Comparison of ENCODE assay signal across 11 mouse cellular contexts in the genomic region with DNA sequence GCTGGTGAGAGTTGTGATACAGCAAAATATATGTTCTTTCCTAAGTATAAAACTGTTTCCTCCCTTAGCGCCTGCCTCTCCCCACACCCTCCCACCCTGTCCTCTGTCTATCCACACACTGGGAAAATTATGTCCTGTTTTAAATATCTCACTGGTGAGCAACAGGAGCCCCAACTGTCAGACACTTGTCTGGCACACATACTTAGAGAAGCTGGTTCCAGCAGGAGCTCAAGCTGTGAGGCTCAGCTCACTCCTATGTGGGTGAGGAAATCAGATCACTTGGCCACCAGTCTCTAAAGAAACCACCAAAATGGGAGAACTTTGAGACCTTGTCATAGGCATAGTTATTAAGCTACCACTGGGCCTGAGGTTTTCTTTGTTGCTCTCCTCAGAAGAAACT. TPM values are rescaled to one million over a fixed set of nuclear protein-coding genes. Genes with fewer than 3 reads are reported as not detected.
DNase-seq lines count a peak whose midpoint lies in the region; ATAC-seq and TF ChIP-seq lines count a peak whose summit lies in the region.
"Had no signal": no experiment of that assay in that cellular context is flagged by ENCODE, and none has a peak within 500 bp of the region (broad histone marks: within the 10 kb centered on the region; RNA-seq: fewer than 3 reads in every experiment).

No protein-coding gene starts in this region.

- no peak overlapping the region for H3K27ac ChIP-seq in left cerebral cortex, adult 2 months
- no peak overlapping the region for H3K27ac ChIP-seq in intestine, postnatal 0 days (ENCODE audit: low read depth, low read length)
- H3K27ac ChIP-seq: hindbrain, embryonic 15.5 days; liver, embryonic 13.5 days; stomach, embryonic 15.5 days had no signal

- 89% methylated on average over 1 of the region's 1 CpGs for WGBS in intestine, postnatal 0 days

- no peak overlapping the region for H3K4me3 ChIP-seq in left cerebral cortex, adult 2 months
- no peak overlapping the region for H3K4me3 ChIP-seq in intestine, postnatal 0 days (ENCODE audit: low read depth, low read length)
- H3K4me3 ChIP-seq: hindbrain, embryonic 15.5 days; liver, embryonic 13.5 days; stomach, embryonic 15.5 days had no signal

- intact Hi-C loops in left cerebral cortex, postnatal 25 days (cut with DNase I), result loop anchor here (10.0 kb wide), 2 partner anchors 89 to 429 kb away; no protein-coding TSS in a partner anchor
- intact Hi-C loops in left cerebral cortex, adult 2 months (cut with DNase I), result loop anchor here (2.0 to 10.0 kb wide), 4 partner anchors 89 to 445 kb away; no protein-coding TSS in a partner anchor

- no peak for ATAC-seq in intestine, postnatal 0 days

- H3K4me1 ChIP-seq in intestine, postnatal 0 days (replicated peaks; ENCODE audit: control insufficient read depth, insufficient read depth, low read length), result no peaks in the 10 kb centered on the region
- H3K4me1 ChIP-seq: liver, embryonic 13.5 days; stomach, embryonic 15.5 days had no signal

- peak; percentile 5 for DNase-seq in gastrocnemius, adult 18-20 months (ENCODE audit: low spot score)
- no peak for DNase-seq in gastrocnemius, postnatal 25 days
- peak; percentile 35 to 77 for DNase-seq in left cerebral cortex, postnatal 25 days (ENCODE audit: low spot score in 2 of 2)
- DNase-seq in left cerebral cortex, adult 2 months (ENCODE audit: extremely low spot score in 1 of 2, low spot score in 2 of 2), result no peak
- peak; percentile 40 for DNase-seq in forelimb bud, embryonic 11.5 days (ENCODE audit: low read depth, low spot score)
- peak; percentile 6 for DNase-seq in lung, postnatal 36 days
- no peak for DNase-seq in retina, embryonic 14.5 days (ENCODE audit: low spot score)
- DNase-seq: liver, embryonic 13.5 days had no signal

- no peaks in the 10 kb centered on the region for H3K9me3 ChIP-seq in intestine, postnatal 0 days (ENCODE audit: control insufficient read depth)
- H3K9me3 ChIP-seq: hindbrain, embryonic 15.5 days; liver, embryonic 13.5 days; stomach, embryonic 15.5 days had no signal

- TF ChIP-seq CTCF in left cerebral cortex, adult 2 months (IDR thresholded peaks at IDR 0.05), result no peak
- TF ChIP-seq CTCF in intestine, postnatal 0 days (IDR thresholded peaks at IDR 0.05; ENCODE audit: low read depth), result no peak

- H3K27me3 ChIP-seq in intestine, postnatal 0 days (replicated peaks; ENCODE audit: control insufficient read depth, insufficient read depth, low read length), result no peaks in the 10 kb centered on the region
- H3K27me3 ChIP-seq: hindbrain, embryonic 15.5 days; liver, embryonic 13.5 days; stomach, embryonic 15.5 days had no signal

- H3K9ac ChIP-seq in intestine, postnatal 0 days (ENCODE audit: low read depth, low read length), result no peak overlapping the region
- H3K9ac ChIP-seq: hindbrain, embryonic 15.5 days; liver, embryonic 13.5 days; stomach, embryonic 15.5 days had no signal

- H3K4me2 ChIP-seq in intestine, postnatal 0 days (replicated peaks; ENCODE audit: low read depth), result no peak overlapping the region
- H3K4me2 ChIP-seq: hindbrain, embryonic 15.5 days; liver, embryonic 13.5 days; stomach, embryonic 15.5 days had no signal

- H3K36me3 ChIP-seq in intestine, postnatal 0 days (ENCODE audit: control insufficient read depth, insufficient read depth), result no peaks in the 10 kb centered on the region
- H3K36me3 ChIP-seq: hindbrain, embryonic 15.5 days; liver, embryonic 13.5 days; stomach, embryonic 15.5 days had no signal

RNA-seq across cellular contexts. Expression of gene Rfx3, which starts 7.5 kb away (rescaled TPM):
- total RNA-seq in gastrocnemius, adult 18-20 months (2021), result 1 to 10 TPM; 1.8 to 3.2 TPM
- total RNA-seq in gastrocnemius, postnatal 25 days (2021), result 1 to 10 TPM; 2.5 to 3.2 TPM
- total RNA-seq in left cerebral cortex, postnatal 25 days (2021), result 10 to 100 TPM; 80.1 to 83.1 TPM
- total RNA-seq in left cerebral cortex, adult 2 months (2021), result 10 to 100 TPM; 76.3 to 82.1 TPM
- polyA plus RNA-seq in intestine, postnatal 0 days (2015; fragmentation: Nextera tagmentation; extraction: Ambion mirVana), result 1.6 and 1.9 TPM in 2 replicates

Comparison
In these comparisons a context has a peak if more than half of its experiments do, and no peak if none do; other contexts are left out.
1. DNase-seq: peak in gastrocnemius, adult 18-20 months (single experiment), left cerebral cortex, postnatal 25 days (2 of 2), forelimb bud, embryonic 11.5 days (single experiment) and lung, postnatal 36 days (single experiment); none in gastrocnemius, postnatal 25 days (single experiment), left cerebral cortex, adult 2 months (0 of 2) and retina, embryonic 14.5 days (single experiment).
2. RNA of gene Rfx3, which starts 7.5 kb away (total RNA-seq): 80.1 to 83.1 TPM in left cerebral cortex, postnatal 25 days and 76.3 to 82.1 TPM in left cerebral cortex, adult 2 months; 1.8 to 3.2 TPM in gastrocnemius, adult 18-20 months and 2.5 to 3.2 TPM in gastrocnemius, postnatal 25 days; every median in the first group is over 10 times any median in the second.